Mouse (Mus musculus) CH12.LX (cell line): ENCODE data around the gene Cfap97d1. TPM values are rescaled to one million over a fixed set of nuclear protein-coding genes. Genes with fewer than 3 reads are reported as not detected.

Source experiments
- DNase-seq: peaks from one replicate; pipeline ENCODE4 v3.0.0-alpha.2; 2013; ENCODE audit errors: extremely low read depth
- H3K27ac ChIP-seq: 2 replicates; pipeline ENCODE4 v1.5.1; 2012; ENCODE audit warnings: low read depth, mild to moderate bottlenecking, control low read depth, moderate library complexity; ENCODE audit not compliant: insufficient read depth
- H3K27me3 ChIP-seq: replicated peaks from 2 replicates; pipeline ENCODE3; 2012; ENCODE audit warnings: inconsistent platforms
- H3K36me3 ChIP-seq, 2 experiments: replicated peaks in 1 of 2; 2 replicates each; pipeline versions ENCODE3 to v1.6.1; 2012; ENCODE audit warnings: inconsistent platforms in 1 of 2, low read length in 1 of 2, mild to moderate bottlenecking in 1 of 2, mixed read lengths in 1 of 2, moderate library complexity in 1 of 2; ENCODE audit not compliant: control insufficient read depth in 1 of 2, insufficient read depth in 1 of 2
- H3K4me1 ChIP-seq, 2 experiments: 2 replicates each; pipeline ENCODE4 v1.6.1; 2012; ENCODE audit warnings: inconsistent platforms in 1 of 2, moderate library complexity in 1 of 2; ENCODE audit not compliant: insufficient read depth in 2 of 2, control insufficient read depth in 1 of 2
- H3K4me2 ChIP-seq: 2 replicates; pipeline ENCODE4 v1.6.1; 2012; ENCODE audit warnings: low read depth, mild to moderate bottlenecking, control low read depth; ENCODE audit not compliant: poor library complexity, insufficient read depth, severe bottlenecking
- H3K4me3 ChIP-seq, 3 experiments: fragments of 150-350 bp in 1 of 3; sonication (generic) in 1 of 3; replicated peaks in 1 of 3; 2 replicates each; pipeline versions ENCODE3 to v1.5.1; 2011 to 2012; ENCODE audit warnings: low read depth in 2 of 3, low read length in 2 of 3, mild to moderate bottlenecking in 2 of 3, moderate library complexity in 2 of 3, control low read depth in 1 of 3, improper control_type of control experiment in 1 of 3, inconsistent platforms in 1 of 3, mixed read lengths in 1 of 3; ENCODE audit not compliant: poor library complexity in 1 of 3
- H3K79me2 ChIP-seq: replicated peaks from 2 replicates; pipeline ENCODE4 v1.6.1; 2012; ENCODE audit warnings: mild to moderate bottlenecking, moderate library complexity; ENCODE audit not compliant: control insufficient read depth, poor library complexity, insufficient read depth, severe bottlenecking; ENCODE audit errors: extremely low read depth
- H3K9ac ChIP-seq: 2 replicates; pipeline ENCODE4 v1.6.1; 2012; ENCODE audit warnings: low read depth, mild to moderate bottlenecking, control low read depth, moderate library complexity; ENCODE audit not compliant: insufficient read depth
- H3K9me3 ChIP-seq: replicated peaks from 2 replicates; pipeline ENCODE3; 2012; ENCODE audit warnings: low read length, inconsistent platforms, mixed read lengths
- BHLHE40 ChIP-seq: IDR thresholded peaks from 2 replicates; pipeline ENCODE4 v1.6.1; 2011; ENCODE audit warnings: mild to moderate bottlenecking, low read depth, low read length, improper control_type of control experiment
- CHD1 ChIP-seq: IDR thresholded peaks from 2 replicates; pipeline ENCODE4 v1.6.1; 2012; ENCODE audit warnings: low read depth, low read length, improper control_type of control experiment, inconsistent platforms
- CHD2 ChIP-seq: IDR thresholded peaks from 2 replicates; pipeline ENCODE4 v1.6.1; 2011; ENCODE audit warnings: low read length, improper control_type of control experiment
- CTCF ChIP-seq, 2 experiments: IDR thresholded peaks in 1 of 2; conservative IDR thresholded peaks in 1 of 2; 2 replicates each; pipeline ENCODE4 v1.5.1; 2011 to 2012; ENCODE audit warnings: low read depth in 2 of 2, low read length in 2 of 2, improper control_type of control experiment in 1 of 2, inconsistent platforms in 1 of 2, mild to moderate bottlenecking in 1 of 2, moderate library complexity in 1 of 2
- E2F4 ChIP-seq: IDR thresholded peaks from 2 replicates; pipeline ENCODE4 v1.6.1; 2011; ENCODE audit warnings: low read depth, low read length, improper control_type of control experiment; ENCODE audit not compliant: insufficient replicate concordance
- ETS1 ChIP-seq: conservative IDR thresholded peaks from 2 replicates; pipeline ENCODE4 v1.6.1; 2012; ENCODE audit warnings: low read depth, mild to moderate bottlenecking, inconsistent platforms, low read length, improper control_type of control experiment, moderate library complexity
- GABPA ChIP-seq: IDR thresholded peaks from 2 replicates; pipeline ENCODE4 v1.6.1; 2012; ENCODE audit warnings: low read depth, low read length, improper control_type of control experiment, inconsistent platforms; ENCODE audit not compliant: insufficient replicate concordance
- IRF4 ChIP-seq: IDR thresholded peaks from 2 replicates; pipeline ENCODE4 v1.6.1; 2014; ENCODE audit warnings: low read depth, mild to moderate bottlenecking, inconsistent platforms, low read length, improper control_type of control experiment
- MAZ ChIP-seq: IDR thresholded peaks from 2 replicates; pipeline ENCODE4 v1.6.1; 2012; ENCODE audit warnings: low read depth, mild to moderate bottlenecking, inconsistent platforms, low read length, improper control_type of control experiment, moderate library complexity
- MEF2A ChIP-seq: IDR thresholded peaks from 2 replicates; pipeline ENCODE4 v1.6.1; 2014; ENCODE audit warnings: low read depth, mild to moderate bottlenecking, inconsistent platforms, low read length, improper control_type of control experiment, borderline replicate concordance
- MXI1 ChIP-seq: IDR thresholded peaks from 2 replicates; pipeline ENCODE4 v1.6.1; 2011; ENCODE audit warnings: mild to moderate bottlenecking, low read depth, low read length, improper control_type of control experiment
- PAX5 ChIP-seq: IDR thresholded peaks from 2 replicates; pipeline ENCODE4 v1.6.1; 2012; ENCODE audit warnings: low read length, inconsistent platforms, mixed read lengths
- POLR2AphosphoS2 ChIP-seq: IDR thresholded peaks from 2 replicates; pipeline ENCODE4 v1.6.1; 2011; ENCODE audit warnings: low read depth, low read length, improper control_type of control experiment
- RAD21 ChIP-seq: IDR thresholded peaks from 2 replicates; pipeline ENCODE4 v1.6.1; 2011; ENCODE audit warnings: low read depth, mild to moderate bottlenecking, low read length, improper control_type of control experiment, moderate library complexity
- RCOR1 ChIP-seq: conservative IDR thresholded peaks from 2 replicates; pipeline ENCODE4 v1.6.1; 2012; ENCODE audit warnings: low read depth, mild to moderate bottlenecking, inconsistent platforms, low read length, improper control_type of control experiment
- TBP ChIP-seq: conservative IDR thresholded peaks from 2 replicates; pipeline ENCODE4 v1.6.1; 2011; ENCODE audit warnings: low read depth, low read length, improper control_type of control experiment
- UBTF ChIP-seq: IDR thresholded peaks from 2 replicates; pipeline ENCODE4 v1.6.1; 2012; ENCODE audit warnings: low read depth, mild to moderate bottlenecking, inconsistent platforms, low read length, improper control_type of control experiment, moderate library complexity
- USF1 ChIP-seq: IDR thresholded peaks from 2 replicates; pipeline ENCODE4 v1.6.1; 2014; ENCODE audit warnings: low read depth, mild to moderate bottlenecking, inconsistent platforms, low read length, improper control_type of control experiment
- ZNF384 ChIP-seq: IDR thresholded peaks from 2 replicates; pipeline ENCODE4 v1.6.1; 2012; ENCODE audit warnings: low read depth, low read length, improper control_type of control experiment, inconsistent platforms
- dilution Hi-C: fragments of 300-500 bp; cut with MboI; formaldehyde crosslinking; loops from 2 replicates; pipeline ENCODE4 v1.14.3; 2020; ENCODE audit warnings: low sequenced_read_pairs; ENCODE audit not compliant: extremely low pct_unique_long_range_greater_than_20kb, extremely low pct_ligation_motif_present
- in situ Hi-C: fragments of 300-500 bp; cut with MboI; formaldehyde crosslinking; loops from 3 replicates; pipeline ENCODE4 v1.14.3; 2019; ENCODE audit warnings: low sequenced_read_pairs, low pct_ligation_motif_present, low pct_unique_long_range_greater_than_20kb, mixed read lengths
- polyA plus RNA-seq: library from polyadenylated mRNA; unstranded; fragments of >175 nt; gene quantifications from 2 replicates; pipeline ENCODE4 v1.2.1, GENCODE M21; 2012; ENCODE audit warnings: low read depth; ENCODE audit not compliant: insufficient read length
- total RNA-seq, 2 experiments: library from RNA; depleted of rRNA; stranded (reverse); fragments of 300-350 nt in 1 of 2; fragments of >200 nt in 1 of 2; gene quantifications; 2 replicates each; pipeline ENCODE4 v1.2.3; 2012 to 2014

Gene Cfap97d1
- total and polyA plus RNA-seq, 3 experiments, result not detected

- no peak for DNase-seq
- Histone ChIP-seq H3K4me3 (no peak overlapping the region), H3K9me3 (no peaks in the 10 kb centered on the region), H3K9ac (no peak overlapping the region), H3K27ac (no peak overlapping the region), H3K4me2 (no peak overlapping the region), H3K36me3 (no peaks in the 10 kb centered on the region), H3K4me1 (no peaks in the 10 kb centered on the region), H3K79me2 (no peaks in the 10 kb centered on the region), H3K27me3 (peaks cover 87% of the 10 kb centered on the region)
- dilution Hi-C loops, result no loop called here
- in situ Hi-C loops, result no loop called here
- TF ChIP-seq USF1, result no peak
- TF ChIP-seq BHLHE40, result peak; percentile 35
These were observed 49.0 kb downstream of the Cfap97d1 start for GRCm38 (mm10) chr11:102033055-102033591.

- H3K27ac ChIP-seq, result no peak overlapping the region
- in situ Hi-C loops (no loop called here), dilution Hi-C loops (no loop called here)
- peaks cover 89% of the 10 kb centered on the region for H3K27me3 ChIP-seq
- H3K36me3 ChIP-seq, result no peaks in the 10 kb centered on the region
- DNase-seq, result no peak
- H3K4me3 ChIP-seq, result no peak overlapping the region
- no peaks in the 10 kb centered on the region for H3K9me3 ChIP-seq
- H3K79me2 ChIP-seq, result no peaks in the 10 kb centered on the region
- H3K4me1 ChIP-seq, result no peaks in the 10 kb centered on the region
- H3K4me2 ChIP-seq, result no peak overlapping the region
- TF ChIP-seq PAX5 (no peak), UBTF (no peak), USF1 (no peak), RAD21 (no peak), ZNF384 (no peak)
- no peak overlapping the region for H3K9ac ChIP-seq
These were observed 50.8 kb downstream of the Cfap97d1 start for GRCm38 (mm10) chr11:102034887-102035286.

- dilution Hi-C loops, result no loop called here
These were observed 51.4 kb downstream of the Cfap97d1 start for GRCm38 (mm10) chr11:102035456-102035960.

More at GRCm38 (mm10) chr11:102035456-102035960, 51.4 kb downstream of the Cfap97d1 start:
- no peaks in the 10 kb centered on the region for H3K79me2 ChIP-seq
- H3K9me3 ChIP-seq, result no peaks in the 10 kb centered on the region
- no peak overlapping the region for H3K9ac ChIP-seq
- H3K4me2 ChIP-seq, result no peak overlapping the region
- TF ChIP-seq POLR2AphosphoS2 (no peak), UBTF (no peak), ZNF384 (no peak), MAZ (no peak), MEF2A (no peak), CTCF (conservative IDR thresholded peaks at IDR 0.05 in 1 of 2, IDR thresholded peaks at IDR 0.05 in 1 of 2; ENCODE audit: low read depth in 2 of 2, low read length in 2 of 2) (no peak), ETS1 (no peak), MXI1 (no peak), RCOR1 (no peak), CHD1 (no peak), IRF4 (no peak), E2F4 (no peak), TBP (no peak), GABPA (no peak), CHD2 (no peak), RAD21 (no peak)
- in situ Hi-C loops, result no loop called here
- H3K27me3 ChIP-seq, result peaks cover 84% of the 10 kb centered on the region
- DNase-seq, result no peak
- no peaks in the 10 kb centered on the region for H3K36me3 ChIP-seq
- H3K4me1 ChIP-seq, result no peaks in the 10 kb centered on the region
- H3K27ac ChIP-seq, result no peak overlapping the region
- H3K4me3 ChIP-seq, result no peak overlapping the region
